Mouse (Mus musculus) hindbrain, postnatal 0 days (tissue): ENCODE measurements around the gene Foxp1. TPM values are rescaled to one million over a fixed set of nuclear protein-coding genes. Genes with fewer than 3 reads are reported as not detected.

Experiments
- ATAC-seq: fragments of 200-750 bp; cut with Nextera tagmentation; 2 replicates; pipeline ENCODE4 v1.8.0; 2017; ENCODE audit warnings: mild to moderate bottlenecking, moderate TSS enrichment, moderate library complexity
- DNase-seq: peaks from one replicate; pipeline ENCODE4 v3.0.0-alpha.2; 2015; ENCODE audit warnings: low spot score
- H3K27ac ChIP-seq: fragments of 300-500 bp; sonication (generic); 2 replicates; pipeline ENCODE4 v1.5.1; 2014; ENCODE audit warnings: mild to moderate bottlenecking
- H3K27me3 ChIP-seq: fragments of 300-500 bp; sonication (generic); 2 replicates; pipeline ENCODE4 v1.6.1; 2014; ENCODE audit warnings: low read length, mixed read lengths; ENCODE audit not compliant: insufficient read depth
- H3K36me3 ChIP-seq: fragments of 300-500 bp; sonication (generic); 2 replicates; pipeline ENCODE4 v1.6.1; 2014; ENCODE audit warnings: low read length, mixed read lengths; ENCODE audit not compliant: insufficient read depth
- H3K4me1 ChIP-seq: fragments of 300-500 bp; sonication (generic); 2 replicates; pipeline ENCODE4 v1.6.1; 2014; ENCODE audit warnings: antibody characterized with exemption, low read length, mixed read lengths; ENCODE audit not compliant: insufficient read depth
- H3K4me2 ChIP-seq: fragments of 300-500 bp; sonication (generic); 2 replicates; pipeline ENCODE4 v1.6.1; 2014; ENCODE audit warnings: low read depth, mild to moderate bottlenecking, low read length, moderate library complexity, mixed read lengths
- H3K4me3 ChIP-seq: fragments of 300-500 bp; sonication (generic); 2 replicates; pipeline ENCODE4 v1.5.1; 2014; ENCODE audit warnings: low read length
- H3K9ac ChIP-seq: fragments of 300-500 bp; sonication (generic); replicated peaks from 2 replicates; pipeline ENCODE4 v1.6.1; 2014; ENCODE audit warnings: mild to moderate bottlenecking, low read length, moderate library complexity, mixed read lengths
- H3K9me3 ChIP-seq: fragments of 300-500 bp; sonication (generic); 2 replicates; pipeline ENCODE4 v1.6.1; 2016; ENCODE audit warnings: low read length, mixed read lengths
- CTCF ChIP-seq: IDR thresholded peaks from 2 replicates; pipeline ENCODE4 v1.5.1; 2016; ENCODE audit warnings: antibody characterized with exemption, control low read depth, low read depth
- WGBS: fragments of 180-500 bp; shearing (Covaris S2); extraction: QIAGEN DNeasy Blood & Tissue Kit; methylation state at CpG from one replicate; pipeline ENCODE4 v1.1.7; 2014; 5-methylcytosine and 5-hydroxymethylcytosine counted together
- polyA plus RNA-seq: library from polyadenylated mRNA; unstranded; fragments of >200 nt; fragmentation: Nextera tagmentation; extraction: Ambion mirVana; gene quantifications from 2 replicates; pipeline ENCODE4 v1.2.1, GENCODE M21; 2015
- total RNA-seq: library from RNA; depleted of rRNA; stranded (reverse); fragments of >200 nt; gene quantifications from 2 replicates; pipeline ENCODE4 v1.2.3, GENCODE M21; 2014

Foxp1 gene
- total and polyA plus RNA-seq, 2 experiments from 2014 or later, result 53.6 to 54.8 TPM

- Histone ChIP-seq H3K4me2 (no peak overlapping the region), H3K36me3 (no peaks in the 10 kb centered on the region), H3K9me3 (no peaks in the 10 kb centered on the region), H3K9ac (no peak overlapping the region), H3K27me3 (no peaks in the 10 kb centered on the region), H3K4me1 (0 out of 2 replicates have a peak, but pooled peaks cover under 1% of the 10 kb centered on the region), H3K27ac (no peak overlapping the region), H3K4me3 (no peak overlapping the region)
- 87% methylated on average over 4 of the region's 4 CpGs for WGBS
- TF ChIP-seq CTCF, result no peak
- no peak for DNase-seq
- no peak for ATAC-seq
Observed at GRCm38 (mm10) chr6:99212461-99212860, 310.1 kb downstream of the Foxp1 start.

GRCm38 (mm10) chr6:99211663-99212333 is 310.7 kb downstream of the Foxp1 start:
- Histone ChIP-seq H3K4me2 (no peak overlapping the region), H3K27ac (no peak overlapping the region), H3K4me1 (0 out of 2 replicates have a peak, but pooled peaks cover 5% of the 10 kb centered on the region), H3K9me3 (no peaks in the 10 kb centered on the region), H3K9ac (no peak overlapping the region), H3K4me3 (no peak overlapping the region), H3K36me3 (no peaks in the 10 kb centered on the region), H3K27me3 (no peaks in the 10 kb centered on the region)
- 85% methylated on average over 5 of the region's 5 CpGs for WGBS
- ATAC-seq (no peak), DNase-seq (no peak)
- TF ChIP-seq CTCF, result no peak

- Histone ChIP-seq H3K4me1 (0 out of 2 replicates have a peak, but pooled peaks cover 5% of the 10 kb centered on the region), H3K36me3 (no peaks in the 10 kb centered on the region), H3K27ac (no peak overlapping the region), H3K27me3 (no peaks in the 10 kb centered on the region; the same call in 1 of the 2 replicates), H3K9me3 (no peaks in the 10 kb centered on the region), H3K9ac (no peak overlapping the region), H3K4me2 (no peak overlapping the region), H3K4me3 (no peak overlapping the region)
- ATAC-seq (no peak), DNase-seq (no peak)
- no peak for TF ChIP-seq CTCF
- WGBS, result 59% methylated on average over 7 of the region's 7 CpGs
Observed at GRCm38 (mm10) chr6:99210161-99210560, 312.4 kb downstream of the Foxp1 start.

GRCm38 (mm10) chr6:99207226-99207885 is 315.2 kb downstream of the Foxp1 start:
- Histone ChIP-seq H3K4me3 (no peak overlapping the region), H3K27ac (no peak overlapping the region), H3K36me3 (no peaks in the 10 kb centered on the region), H3K9me3 (no peaks in the 10 kb centered on the region), H3K9ac (no peak overlapping the region), H3K4me2 (no peak overlapping the region), H3K27me3 (no peaks in the 10 kb centered on the region; the same call in 1 of the 2 replicates), H3K4me1 (0 out of 2 replicates have a peak, but pooled peaks cover 5% of the 10 kb centered on the region)
- WGBS, result 41% methylated on average over 6 of the region's 6 CpGs
- no peak for TF ChIP-seq CTCF
- no peak for ATAC-seq
- no peak for DNase-seq

GRCm38 (mm10) chr6:99206437-99206870 is 316.1 kb downstream of the Foxp1 start:
- Histone ChIP-seq H3K4me1 (0 out of 2 replicates have a peak, but pooled peaks cover 5% of the 10 kb centered on the region), H3K27me3 (no peaks in the 10 kb centered on the region; the same call in 1 of the 2 replicates), H3K4me2 (no peak overlapping the region), H3K36me3 (no peaks in the 10 kb centered on the region), H3K27ac (no peak overlapping the region), H3K9me3 (no peaks in the 10 kb centered on the region), H3K9ac (no peak overlapping the region), H3K4me3 (no peak overlapping the region)
- no peak for DNase-seq
- WGBS, result 42% methylated on average over 5 of the region's 5 CpGs
- no peak for ATAC-seq
- no peak for TF ChIP-seq CTCF

- Histone ChIP-seq H3K27ac (no peak overlapping the region), H3K4me3 (no peak overlapping the region), H3K9me3 (no peaks in the 10 kb centered on the region), H3K36me3 (no peaks in the 10 kb centered on the region), H3K9ac (no peak overlapping the region), H3K4me1 (0 out of 2 replicates have a peak, but pooled peaks cover 10% of the 10 kb centered on the region), H3K27me3 (no peaks in the 10 kb centered on the region; the same call in 1 of the 2 replicates), H3K4me2 (no peak overlapping the region)
- no peak for TF ChIP-seq CTCF
- no peak for ATAC-seq
- 47% methylated on average over 13 of the region's 13 CpGs for WGBS
- no peak for DNase-seq
Observed at GRCm38 (mm10) chr6:99205587-99206436, 316.7 kb downstream of the Foxp1 start.
